9 mouse cellular contexts compared by ENCODE assay signal in the genomic region with DNA sequence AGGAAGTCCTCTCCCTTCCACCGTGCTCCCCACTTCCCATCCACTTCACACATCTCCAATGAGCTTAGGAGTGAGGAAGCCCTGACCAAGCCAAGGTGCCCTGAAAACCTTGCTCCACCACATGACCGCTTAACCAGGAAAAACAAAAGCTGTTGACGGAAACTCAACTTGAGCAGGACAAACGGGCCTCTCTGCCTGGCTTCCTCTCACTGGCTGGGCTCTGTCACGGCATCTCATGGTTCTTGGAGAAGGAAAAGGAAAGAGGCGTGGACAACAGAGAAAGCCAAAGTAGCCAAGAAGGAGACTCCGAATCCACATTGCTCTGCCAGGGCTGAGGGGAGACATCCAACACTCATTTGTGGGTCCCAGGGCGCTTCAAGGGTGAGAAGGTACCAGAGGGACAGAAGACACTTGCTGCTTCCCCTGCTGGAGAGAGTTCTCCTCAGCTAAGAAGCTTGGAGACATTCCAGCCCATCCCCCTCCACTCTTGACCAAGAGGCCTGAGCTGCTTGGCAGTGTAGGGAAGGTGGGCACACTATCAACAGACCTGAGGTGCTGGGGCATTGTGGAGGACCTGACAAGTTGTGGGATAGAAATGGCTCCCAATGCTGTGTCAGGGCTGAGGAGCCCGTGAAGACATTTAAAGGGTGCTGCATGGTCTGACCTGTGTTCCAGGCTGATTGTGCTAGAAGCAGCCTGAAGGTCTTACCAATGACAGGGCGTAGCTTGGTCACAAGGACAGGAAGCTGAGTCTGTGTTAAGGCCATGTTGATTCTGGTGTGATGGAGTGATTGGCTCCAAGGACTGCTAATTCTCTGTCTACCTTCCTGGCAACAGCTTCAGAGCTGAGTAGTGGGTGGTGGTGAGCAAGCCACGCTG. TPM values are rescaled to one million over a fixed set of nuclear protein-coding genes. Genes with fewer than 3 reads are reported as not detected.
DNase-seq lines count a peak whose midpoint lies in the region; ATAC-seq and TF ChIP-seq lines count a peak whose summit lies in the region.
"Had no signal": no experiment of that assay in that cellular context is flagged by ENCODE, and none has a peak within 500 bp of the region (broad histone marks: within the 10 kb centered on the region; RNA-seq: fewer than 3 reads in every experiment).

No protein-coding gene starts in this region.

- H3K9ac ChIP-seq in intestine, embryonic 15.5 days: no peak overlapping the region
- H3K9ac ChIP-seq in lung, postnatal 0 days (replicated peaks; ENCODE audit: low read depth): no peak overlapping the region

- intact Hi-C loops in gastrocnemius, postnatal 14 days (cut with DNase I; ENCODE audit: low total_unique reads): no loop called here
- intact Hi-C loops in left cerebral cortex, postnatal 25 days (cut with DNase I): no loop called here

- 85% methylated on average over 11 of the region's 11 CpGs for WGBS in intestine, embryonic 15.5 days
- 61% methylated on average over 11 of the region's 11 CpGs for WGBS in lung, postnatal 0 days

- H3K4me1 ChIP-seq in brown adipose tissue, adult 24 weeks (ENCODE audit: control insufficient read depth, insufficient read depth, insufficient read length, low read length): peaks cover 63% of the 10 kb centered on the region
- peaks cover 41% of the 10 kb centered on the region for H3K4me1 ChIP-seq in intestine, embryonic 15.5 days (replicated peaks)
- H3K4me1 ChIP-seq in lung, postnatal 0 days (ENCODE audit: insufficient read depth, low read depth, low read length): peaks cover 18% of the 10 kb centered on the region

- peak; percentile 73; the same call in 1 of the 2 replicates for TF ChIP-seq EP300 in lung, postnatal 0 days (IDR thresholded peaks at IDR 0.05)

- peak; percentile 27 for DNase-seq in gastrocnemius, postnatal 14 days
- no peak for DNase-seq in gastrocnemius, adult 18-20 months (ENCODE audit: low spot score)
- DNase-seq in lung, postnatal 0 days (ENCODE audit: low spot score): peak; percentile 60
- no peak for DNase-seq in right cerebral cortex, postnatal 10 days (ENCODE audit: low spot score in 2 of 2)
- no peak for DNase-seq in left cerebral cortex, postnatal 25 days (ENCODE audit: low spot score in 2 of 2)
- DNase-seq in right cerebral cortex, postnatal 4 days: no peak
- DNase-seq: liver had no signal

- peak overlapping the region; percentile 100 for H3K27ac ChIP-seq in brown adipose tissue, adult 24 weeks (replicated peaks; ENCODE audit: low read depth, low read length)
- H3K27ac ChIP-seq in intestine, embryonic 15.5 days: peak overlapping the region; percentile 29; the same call in 1 of the 2 replicates
- H3K27ac ChIP-seq in lung, postnatal 0 days (ENCODE audit: low read length): peak overlapping the region; percentile 75

- H3K27me3 ChIP-seq in intestine, embryonic 15.5 days (replicated peaks): no peaks in the 10 kb centered on the region
- no peaks in the 10 kb centered on the region for H3K27me3 ChIP-seq in lung, postnatal 0 days (replicated peaks; ENCODE audit: insufficient read depth, low read length)

- ATAC-seq in intestine, embryonic 15.5 days: no peak
- peak; percentile 60 for ATAC-seq in lung, postnatal 0 days

- H3K36me3 ChIP-seq in intestine, embryonic 15.5 days: no peaks in the 10 kb centered on the region
- no peaks in the 10 kb centered on the region for H3K36me3 ChIP-seq in lung, postnatal 0 days (ENCODE audit: insufficient read depth, low read length)

- TF ChIP-seq CTCF in lung, postnatal 0 days (IDR thresholded peaks at IDR 0.05): peak; percentile 17; the same call in 1 of the 2 replicates

- H3K4me2 ChIP-seq in intestine, embryonic 15.5 days (replicated peaks): no peak overlapping the region
- no peak overlapping the region for H3K4me2 ChIP-seq in lung, postnatal 0 days (replicated peaks; ENCODE audit: low read depth, low read length)

- H3K9me3 ChIP-seq in intestine, embryonic 15.5 days: no peaks in the 10 kb centered on the region
- no peaks in the 10 kb centered on the region for H3K9me3 ChIP-seq in lung, postnatal 0 days (ENCODE audit: low read length)

- H3K4me3 ChIP-seq in brown adipose tissue, adult 24 weeks (ENCODE audit: insufficient read depth, low read depth, low read length): peak overlapping the region; percentile 41
- H3K4me3 ChIP-seq in intestine, embryonic 15.5 days (replicated peaks): no peak overlapping the region
- H3K4me3 ChIP-seq in lung, postnatal 0 days (ENCODE audit: low read depth, low read length): no peak overlapping the region

RNA-seq across cellular contexts. Expression of a gene that starts 29.1 kb away (rescaled TPM):
- 1 to 10 TPM; 8.4 TPM for total RNA-seq in gastrocnemius, postnatal 14 days (2021)
- 1 to 10 TPM; 2.6 to 3.0 TPM for total RNA-seq in gastrocnemius, adult 18-20 months (2021)
- polyA plus RNA-seq in brown adipose tissue, adult 24 weeks (2012; ENCODE audit: insufficient read depth, insufficient read length, missing spikeins): 0.99 and 1.8 TPM in 2 replicates
- polyA plus RNA-seq in intestine, embryonic 15.5 days (2015; fragmentation: Nextera tagmentation; extraction: Ambion mirVana): 1.8 and 2.2 TPM in 2 replicates
- 0.98 and 1.5 TPM in 2 replicates for polyA plus RNA-seq in lung, postnatal 0 days (2015; fragmentation: Nextera tagmentation; extraction: Ambion mirVana)
- 10 to 100 TPM; 75.2 to 75.9 TPM for total RNA-seq in left cerebral cortex, postnatal 25 days (2021)

Comparison
In these comparisons a context has a peak if more than half of its experiments do, and no peak if none do; other contexts are left out.
1. DNase-seq: peak in gastrocnemius, postnatal 14 days (single experiment) and lung, postnatal 0 days (single experiment); none in gastrocnemius, adult 18-20 months (single experiment), right cerebral cortex, postnatal 10 days (0 of 2), left cerebral cortex, postnatal 25 days (0 of 2) and right cerebral cortex, postnatal 4 days (single experiment).
2. H3K27ac ChIP-seq: peak in every context shown above with its lines; median percentile 100 in brown adipose tissue, adult 24 weeks; 75 in lung, postnatal 0 days; 29 in intestine, embryonic 15.5 days.
3. RNA of a gene that starts 29.1 kb away (total RNA-seq): 75.2 to 75.9 TPM in left cerebral cortex, postnatal 25 days; 8.4 TPM in gastrocnemius, postnatal 14 days and 2.6 to 3.0 TPM in gastrocnemius, adult 18-20 months; every median in the first group is over 4 times any median in the second.